Mouse (Mus musculus): Measurements from ENCODE around the gene Lmod1.

- TF ChIP-seq POLR2AphosphoS2 (IDR thresholded peaks at IDR 0.05; ENCODE audit: low read depth, low read length): no peak
- TF ChIP-seq HCFC1 (IDR thresholded peaks at IDR 0.05; ENCODE audit: low read depth, low read length): no peak
- no peak for TF ChIP-seq EP300 (IDR thresholded peaks at IDR 0.05; ENCODE audit: low read length)
Measured at GRCm38 (mm10) chr1:135378576-135378975, 54.0 kb downstream of the Lmod1 start.

All from CH12.LX (cell line).